Mouse (Mus musculus) ES-E14 (cell line): ENCODE results near the gene Mien1. TPM values are rescaled to one million over a fixed set of nuclear protein-coding genes. Genes with fewer than 3 reads are reported as not detected.

Source experiments
- DNase-seq: peaks from one replicate; pipeline ENCODE4 v3.0.0-alpha.2; 2013; ENCODE audit warnings: low read depth, low spot score
- H3K27ac ChIP-seq: 2 replicates; pipeline ENCODE4 v1.5.1; 2012; ENCODE audit warnings: low read depth, mild to moderate bottlenecking, low read length, moderate library complexity, mixed read lengths; ENCODE audit not compliant: poor library complexity, insufficient read depth, severe bottlenecking
- H3K36me3 ChIP-seq: 2 replicates; pipeline ENCODE4 v1.6.1; 2012; ENCODE audit warnings: mild to moderate bottlenecking, low read length, moderate library complexity, mixed read lengths; ENCODE audit not compliant: control insufficient read depth, poor library complexity, insufficient read depth, severe bottlenecking
- H3K4me1 ChIP-seq, 2 experiments: fragments of 150-350 bp in 1 of 2; sonication (generic) in 1 of 2; 2 replicates each; pipeline ENCODE4 v1.6.1; 2012; ENCODE audit warnings: low read length in 2 of 2, mild to moderate bottlenecking in 1 of 2, mixed read lengths in 1 of 2; ENCODE audit not compliant: control insufficient read depth in 2 of 2, insufficient read depth in 2 of 2, poor library complexity in 1 of 2
- H3K4me3 ChIP-seq, 2 experiments: fragments of 150-350 bp in 1 of 2; sonication (generic) in 1 of 2; 2 replicates each; pipeline ENCODE4 v1.5.1; 2012; ENCODE audit warnings: low read length in 2 of 2, low read depth in 1 of 2, mild to moderate bottlenecking in 1 of 2, mixed read lengths in 1 of 2; ENCODE audit not compliant: insufficient read depth in 1 of 2, poor library complexity in 1 of 2, severe bottlenecking in 1 of 2
- H3K9ac ChIP-seq: 2 replicates; pipeline ENCODE4 v1.6.1; 2012; ENCODE audit warnings: low read depth, mild to moderate bottlenecking, low read length, mixed read lengths; ENCODE audit not compliant: poor library complexity, insufficient read depth, severe bottlenecking
- H3K9me3 ChIP-seq: fragments of 150-350 bp; sonication (generic); 2 replicates; pipeline ENCODE4 v1.6.1; 2012; ENCODE audit warnings: low read depth, mild to moderate bottlenecking, low read length; ENCODE audit not compliant: control insufficient read depth, insufficient read depth
- CHD2 ChIP-seq: IDR thresholded peaks from 2 replicates; pipeline ENCODE4 v1.6.1; 2014; ENCODE audit warnings: mild to moderate bottlenecking, low read depth, low read length, inconsistent platforms
- HCFC1 ChIP-seq: IDR thresholded peaks from 2 replicates; pipeline ENCODE4 v1.6.1; 2012; ENCODE audit warnings: low read length, inconsistent platforms, borderline replicate concordance; ENCODE audit not compliant: insufficient read depth
- MAFK ChIP-seq: IDR thresholded peaks from 2 replicates; pipeline ENCODE4 v1.6.1; 2014; ENCODE audit warnings: mild to moderate bottlenecking, low read depth, low read length, inconsistent platforms; ENCODE audit not compliant: insufficient read depth
- ZC3H11A ChIP-seq: IDR thresholded peaks from 2 replicates; pipeline ENCODE4 v1.6.1; 2012; ENCODE audit warnings: low read depth, mild to moderate bottlenecking, inconsistent platforms, low read length, borderline replicate concordance
- ZNF384 ChIP-seq: IDR thresholded peaks from 2 replicates; pipeline ENCODE4 v1.6.1; 2012; ENCODE audit warnings: low read depth, low read length, inconsistent platforms
- in situ Hi-C, 2 experiments: fragments of 600-800 bp; cut with MboI; formaldehyde crosslinking; loops; one replicate each; pipeline ENCODE4 v1.15.1; 2025; ENCODE audit warnings: low sequenced_read_pairs in 2 of 2, inconsistent platforms in 1 of 2; ENCODE audit not compliant: unreplicated experiment in 2 of 2
- total RNA-seq: library from RNA; depleted of rRNA; stranded (reverse); fragments of 300-350 nt; gene quantifications from 2 replicates; pipeline ENCODE4 v1.2.3, GENCODE M21; 2012

Mien1 gene
- total RNA-seq, 1 experiment: 52.5 TPM

DNA sequence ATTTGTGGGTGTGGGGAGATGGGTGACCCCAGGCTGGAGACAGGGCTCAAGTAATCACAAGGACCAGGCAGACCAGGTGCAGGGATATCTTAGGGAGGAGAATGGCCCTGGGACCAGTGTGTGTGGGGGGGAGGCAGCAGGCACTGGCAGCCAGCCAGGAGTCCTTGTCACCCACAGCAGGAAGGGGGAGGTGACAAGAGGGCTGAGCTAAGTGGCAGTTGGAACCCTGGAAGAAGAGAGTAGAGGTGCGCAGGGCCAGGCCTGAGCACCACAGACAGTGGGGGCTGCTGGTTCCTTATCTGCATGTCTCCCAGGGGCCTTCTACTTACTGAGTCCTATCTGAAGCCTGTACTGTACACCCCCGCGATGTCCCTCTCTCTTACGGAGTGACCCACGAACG is 45.5 kb downstream of the Mien1 start:
- H3K4me1 ChIP-seq: peaks cover 0 to 27% of the 10 kb centered on the region in 2 experiments; a peak in 1 of 4 replicates
- no peak for DNase-seq
- H3K36me3 ChIP-seq: no peaks in the 10 kb centered on the region
- no peaks in the 10 kb centered on the region for H3K9me3 ChIP-seq
- H3K9ac ChIP-seq: no peak overlapping the region
- in situ Hi-C loops: no loop called here
- TF ChIP-seq HCFC1 (no peak), ZC3H11A (no peak), CHD2 (no peak), ZNF384 (no peak), MAFK (no peak)
- H3K4me3 ChIP-seq: no peak overlapping the region
- no peak overlapping the region for H3K27ac ChIP-seq

DNA sequence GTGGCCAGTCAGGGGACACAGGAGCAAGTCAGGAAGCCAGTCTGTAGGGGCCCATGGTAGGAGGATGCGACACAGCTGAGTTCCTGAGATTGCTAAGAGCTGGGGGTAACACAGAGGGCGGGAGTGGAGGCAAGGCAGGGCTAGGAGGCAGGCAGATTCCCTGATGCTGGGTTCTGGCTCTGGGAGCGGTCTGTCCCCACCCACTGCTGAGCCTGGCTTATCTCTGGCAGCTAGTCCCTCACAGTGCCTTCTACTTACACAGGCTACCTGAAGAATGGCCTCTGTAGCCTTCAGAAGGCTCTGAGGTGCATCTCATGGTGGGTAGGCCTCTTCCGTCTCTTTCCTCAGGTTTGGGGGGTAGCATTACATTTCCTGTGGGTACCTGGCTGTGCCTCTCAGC is 46.1 kb downstream of the Mien1 start:
- TF ChIP-seq ZC3H11A (no peak), HCFC1 (no peak), MAFK (no peak), CHD2 (no peak), ZNF384 (no peak)
- in situ Hi-C loops: no loop called here
- Histone ChIP-seq H3K9me3 (no peaks in the 10 kb centered on the region), H3K4me3 (peak overlapping the region in 1 of 2 experiments; percentile 26; a peak in 2 of 4 replicates), H3K27ac (0 out of 2 replicates have a peak overlapping the region, but pooled peaks have one; percentile 5), H3K36me3 (no peaks in the 10 kb centered on the region), H3K9ac (no peak overlapping the region), H3K4me1 (peaks cover 0 to 28% of the 10 kb centered on the region in 2 experiments; a peak in 1 of 4 replicates)
- DNase-seq: no peak

GRCm38 (mm10) chr11:98392034-98392433 is 46.8 kb downstream of the Mien1 start:
- in situ Hi-C loops: no loop called here
- Histone ChIP-seq H3K4me1 (peaks cover 0 to 29% of the 10 kb centered on the region in 2 experiments; a peak in 1 of 4 replicates), H3K4me3 (peak overlapping the region in 1 of 2 experiments; percentile 26; a peak in 2 of 4 replicates), H3K9ac (no peak overlapping the region), H3K9me3 (no peaks in the 10 kb centered on the region), H3K36me3 (no peaks in the 10 kb centered on the region), H3K27ac (no peak overlapping the region)
- TF ChIP-seq ZNF384 (no peak), HCFC1 (no peak), CHD2 (no peak), MAFK (no peak), ZC3H11A (no peak)
- DNase-seq: no peak

- H3K27ac ChIP-seq: no peak overlapping the region
- no peaks in the 10 kb centered on the region for H3K9me3 ChIP-seq
- in situ Hi-C loops: no loop called here
- no peak overlapping the region for H3K9ac ChIP-seq
- no peak for DNase-seq
- peaks cover 0 to 31% of the 10 kb centered on the region in 2 experiments; a peak in 1 of 4 replicates for H3K4me1 ChIP-seq
- TF ChIP-seq CHD2: no peak
- TF ChIP-seq ZC3H11A: no peak
- TF ChIP-seq ZNF384: no peak
- no peak for TF ChIP-seq MAFK
- no peak for TF ChIP-seq HCFC1
- H3K36me3 ChIP-seq: no peaks in the 10 kb centered on the region
- no peak overlapping the region for H3K4me3 ChIP-seq
Measured at GRCm38 (mm10) chr11:98390141-98390540, 48.6 kb downstream of the Mien1 start.

DNA sequence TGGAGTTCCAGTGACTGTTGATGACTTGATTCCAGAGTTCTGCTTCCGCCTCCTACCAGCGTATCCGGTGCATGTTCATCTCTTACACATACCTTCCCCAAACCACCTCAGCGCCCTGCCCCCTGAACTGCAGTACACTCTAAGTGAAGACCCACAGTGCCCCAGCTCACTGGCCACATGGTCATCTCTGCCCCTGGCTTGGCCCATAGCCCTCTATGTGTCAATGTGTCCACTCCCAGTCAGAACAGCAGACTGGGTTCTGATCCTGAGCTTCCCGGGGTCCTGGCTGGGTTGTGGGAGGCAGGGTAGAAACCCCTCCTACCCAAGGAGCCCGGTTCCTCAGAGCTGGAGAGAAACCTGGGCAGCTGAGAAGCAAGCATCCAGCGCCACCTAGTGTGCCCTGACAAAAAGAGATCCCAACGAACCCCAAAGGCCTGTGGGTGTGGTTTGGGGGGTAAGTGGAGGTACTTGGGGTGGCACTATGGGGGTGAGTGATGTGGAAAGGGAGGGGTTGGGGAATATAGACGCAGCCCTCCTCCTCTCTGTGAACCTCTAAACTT is 49.5 kb downstream of the Mien1 start:
- in situ Hi-C loops: no loop called here
- no peak for DNase-seq

More for the DNA sequence above, 49.5 kb downstream of the Mien1 start:
- Histone ChIP-seq H3K4me1 (peaks cover 0 to 31% of the 10 kb centered on the region in 2 experiments; a peak in 1 of 4 replicates), H3K9ac (no peak overlapping the region), H3K9me3 (no peaks in the 10 kb centered on the region), H3K36me3 (no peaks in the 10 kb centered on the region), H3K27ac (no peak overlapping the region), H3K4me3 (no peak overlapping the region)
- TF ChIP-seq CHD2 (no peak), ZNF384 (no peak), ZC3H11A (no peak), HCFC1 (no peak), MAFK (no peak)
